Mouse (Mus musculus): ENCODE data around the gene Mob1a.

DNA sequence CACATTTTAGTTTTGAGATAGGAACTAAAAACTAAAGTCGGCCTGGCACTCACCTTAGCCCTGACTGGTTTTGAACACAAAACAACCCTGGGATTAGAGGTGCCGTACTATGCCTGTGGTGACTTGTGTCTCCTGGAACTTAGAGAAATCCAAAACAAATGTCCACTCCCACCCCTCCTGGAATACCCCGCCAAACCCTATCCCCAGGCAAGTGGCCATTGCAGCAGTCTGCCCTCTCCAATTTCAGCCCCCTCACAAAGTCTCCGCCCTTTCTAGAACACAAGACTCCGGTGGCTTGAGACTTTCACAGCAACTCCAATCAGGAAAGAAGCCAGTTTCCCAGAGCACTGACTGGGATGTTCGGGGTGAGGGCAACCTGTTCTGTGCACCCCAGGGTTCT, 23.1 kb downstream of the Mob1a start, which contains the start of gene Bola3:
- no peak for TF ChIP-seq CHD2 (IDR thresholded peaks at IDR 0.05; ENCODE audit: low read depth, low read length)
- TF ChIP-seq ZC3H11A (IDR thresholded peaks at IDR 0.05; ENCODE audit: borderline replicate concordance, low read depth, low read length) = no peak

All from ES-E14 (cell line).